Mouse (Mus musculus) liver, embryonic 15.5 days (tissue): ENCODE measurements around the gene Add3. TPM values are rescaled to one million over a fixed set of nuclear protein-coding genes. Genes with fewer than 3 reads are reported as not detected.

Source experiments
- ATAC-seq: fragments of 200-750 bp; cut with Nextera tagmentation; 2 replicates; pipeline ENCODE4 v1.8.0; 2017; ENCODE audit warnings: moderate number of reproducible peaks, mild to moderate bottlenecking, moderate library complexity; ENCODE audit not compliant: insufficient read depth
- H3K27ac ChIP-seq: fragments of 300-500 bp; sonication (generic); replicated peaks from 2 replicates; pipeline ENCODE4 v1.5.1; 2015; ENCODE audit warnings: mild to moderate bottlenecking, inconsistent platforms
- H3K27me3 ChIP-seq: fragments of 300-500 bp; sonication (generic); 2 replicates; pipeline ENCODE4 v1.6.1; 2015; ENCODE audit warnings: mild to moderate bottlenecking, inconsistent platforms
- H3K36me3 ChIP-seq: fragments of 300-500 bp; sonication (generic); replicated peaks from 2 replicates; pipeline ENCODE4 v1.6.1; 2015; ENCODE audit warnings: moderate library complexity, mild to moderate bottlenecking, inconsistent platforms
- H3K4me1 ChIP-seq: fragments of 300-500 bp; sonication (generic); replicated peaks from 2 replicates; pipeline ENCODE4 v1.6.1; 2015; ENCODE audit warnings: inconsistent platforms
- H3K4me2 ChIP-seq: fragments of 300-500 bp; sonication (generic); 2 replicates; pipeline ENCODE4 v1.6.1; 2015; ENCODE audit warnings: moderate library complexity, mild to moderate bottlenecking, inconsistent platforms
- H3K4me3 ChIP-seq: fragments of 300-500 bp; sonication (generic); replicated peaks from 2 replicates; pipeline ENCODE4 v1.5.1; 2015; ENCODE audit warnings: mild to moderate bottlenecking, inconsistent platforms
- H3K9ac ChIP-seq: fragments of 300-500 bp; sonication (generic); 2 replicates; pipeline ENCODE4 v1.6.1; 2015; ENCODE audit warnings: moderate library complexity, mild to moderate bottlenecking, inconsistent platforms
- H3K9me3 ChIP-seq: fragments of 300-500 bp; sonication (generic); replicated peaks from 2 replicates; pipeline ENCODE4 v1.6.1; 2016; ENCODE audit warnings: inconsistent platforms
- WGBS: fragments of 180-500 bp; shearing (Covaris S2); methylation state at CpG from one replicate; pipeline ENCODE4 v1.1.7; 2015; ENCODE audit warnings: mixed read lengths; ENCODE audit not compliant: insufficient replicate concordance; 5-methylcytosine and 5-hydroxymethylcytosine counted together
- polyA plus RNA-seq: library from polyadenylated mRNA; unstranded; fragments of >200 nt; fragmentation: Nextera tagmentation; extraction: Ambion mirVana; gene quantifications from 2 replicates; pipeline ENCODE4 v1.2.1, GENCODE M21; 2015

Gene Add3
- polyA plus RNA-seq, 1 experiment from 2014 or later = 26.2 TPM

GRCm38 (mm10) chr19:53197766-53198165, 57.5 kb downstream of the Add3 start:
- Histone ChIP-seq H3K27ac (no peak overlapping the region), H3K4me3 (no peak overlapping the region)

DNA sequence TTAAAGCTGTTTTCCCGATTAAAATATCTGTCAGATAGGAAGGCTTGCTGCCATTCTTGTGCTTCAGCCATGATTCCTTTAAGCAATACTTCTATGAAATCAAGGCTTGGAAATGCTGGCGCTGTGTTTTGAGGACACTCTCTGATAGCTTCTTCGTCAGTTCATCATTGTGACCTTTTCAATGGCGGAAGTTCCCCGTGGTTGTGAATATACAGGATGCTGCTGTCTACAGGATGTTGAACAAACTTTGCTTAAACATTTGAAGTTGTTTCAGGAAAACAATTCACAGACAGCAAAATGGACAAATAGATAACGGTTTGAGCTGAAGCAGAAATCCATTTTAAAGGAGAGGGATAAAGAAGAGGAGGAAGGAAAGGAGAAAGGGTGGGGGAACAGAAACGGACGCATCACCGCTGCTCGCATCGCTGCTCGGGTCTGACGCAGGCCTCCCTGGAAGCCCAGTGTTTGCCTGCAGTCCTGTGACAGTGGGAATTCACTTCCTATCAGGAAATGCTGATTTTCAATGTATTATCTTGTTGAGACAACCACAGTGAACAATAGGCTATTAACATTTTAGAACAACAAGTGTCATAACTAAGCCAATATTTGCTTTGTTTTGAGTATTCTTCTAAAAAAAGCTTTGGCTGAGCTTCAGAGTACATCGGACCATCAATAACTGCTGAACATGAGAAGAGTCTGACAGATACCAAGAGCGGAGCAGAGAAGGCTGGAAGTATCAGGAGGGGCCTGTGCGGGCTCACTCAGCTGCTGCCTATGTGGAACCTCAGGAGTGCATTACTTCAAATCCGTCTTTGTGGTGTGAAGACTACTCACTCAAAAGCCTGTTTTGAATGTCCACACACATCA, 58.7 kb downstream of the Add3 start:
- H3K27me3 ChIP-seq = no peaks in the 10 kb centered on the region
- peaks cover 8% of the 10 kb centered on the region; the same call in 1 of the 2 replicates for H3K36me3 ChIP-seq
- peak; percentile 32; the same call in 1 of the 2 replicates for ATAC-seq
- H3K4me1 ChIP-seq = peaks cover 33% of the 10 kb centered on the region
- whole genome bisulfite sequencing = 62% methylated on average over 17 of the region's 17 CpGs
- no peaks in the 10 kb centered on the region for H3K9me3 ChIP-seq
- no peak overlapping the region for H3K27ac ChIP-seq
- H3K4me3 ChIP-seq = no peak overlapping the region
- H3K9ac ChIP-seq = no peak overlapping the region
- no peak overlapping the region for H3K4me2 ChIP-seq

More at GRCm38 (mm10) chr19:53197766-53198165, 57.5 kb downstream of the Add3 start:
- H3K4me1 ChIP-seq = peaks cover 44% of the 10 kb centered on the region
- WGBS = 72% methylated on average over 7 of the region's 7 CpGs
- no peaks in the 10 kb centered on the region for H3K9me3 ChIP-seq
- no peak overlapping the region for H3K4me2 ChIP-seq
- peaks cover 8% of the 10 kb centered on the region; the same call in 1 of the 2 replicates for H3K36me3 ChIP-seq
- no peak for ATAC-seq
- no peaks in the 10 kb centered on the region for H3K27me3 ChIP-seq
- H3K9ac ChIP-seq = no peak overlapping the region

- no peak overlapping the region for H3K27ac ChIP-seq
- 84% methylated on average over 9 of the region's 9 CpGs for WGBS
Measured at GRCm38 (mm10) chr19:53199711-53200110, 59.5 kb downstream of the Add3 start.

DNA sequence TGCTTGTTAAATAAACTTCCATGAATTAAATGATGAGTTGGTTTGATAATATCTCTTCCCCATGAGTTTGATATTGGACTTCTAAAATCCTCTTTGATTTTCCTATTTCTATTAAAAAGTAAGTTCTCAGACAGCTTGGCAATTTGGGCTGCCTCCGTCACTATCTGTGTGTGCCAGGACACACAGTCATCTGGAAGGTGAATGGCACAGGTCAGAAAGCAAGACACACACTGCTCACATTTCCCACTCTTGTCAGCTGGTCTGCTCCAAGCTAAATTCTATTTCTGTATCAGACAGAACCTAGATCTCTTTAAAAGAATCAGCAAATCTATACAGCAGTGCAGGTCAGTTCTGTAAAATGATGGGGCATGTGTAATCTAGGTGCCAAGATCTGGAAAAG, 61.9 kb downstream of the Add3 start:
- H3K36me3 ChIP-seq = peaks cover 8% of the 10 kb centered on the region; the same call in 1 of the 2 replicates
- H3K27me3 ChIP-seq = no peaks in the 10 kb centered on the region
- no peak overlapping the region for H3K4me3 ChIP-seq
- no peak overlapping the region for H3K27ac ChIP-seq
- no peaks in the 10 kb centered on the region for H3K9me3 ChIP-seq
- peaks cover 10% of the 10 kb centered on the region; the same call in 1 of the 2 replicates for H3K4me1 ChIP-seq
- WGBS = 82% methylated on average over 1 of the region's 1 CpGs
- H3K9ac ChIP-seq = no peak overlapping the region
- no peak overlapping the region for H3K4me2 ChIP-seq
- ATAC-seq = no peak

More at GRCm38 (mm10) chr19:53199711-53200110, 59.5 kb downstream of the Add3 start:
- no peak overlapping the region for H3K4me2 ChIP-seq
- H3K9ac ChIP-seq = no peak overlapping the region
- peaks cover 8% of the 10 kb centered on the region; the same call in 1 of the 2 replicates for H3K36me3 ChIP-seq
- no peak for ATAC-seq
- H3K9me3 ChIP-seq = no peaks in the 10 kb centered on the region
- H3K4me3 ChIP-seq = no peak overlapping the region
- no peaks in the 10 kb centered on the region for H3K27me3 ChIP-seq
- peaks cover 25% of the 10 kb centered on the region for H3K4me1 ChIP-seq

DNA sequence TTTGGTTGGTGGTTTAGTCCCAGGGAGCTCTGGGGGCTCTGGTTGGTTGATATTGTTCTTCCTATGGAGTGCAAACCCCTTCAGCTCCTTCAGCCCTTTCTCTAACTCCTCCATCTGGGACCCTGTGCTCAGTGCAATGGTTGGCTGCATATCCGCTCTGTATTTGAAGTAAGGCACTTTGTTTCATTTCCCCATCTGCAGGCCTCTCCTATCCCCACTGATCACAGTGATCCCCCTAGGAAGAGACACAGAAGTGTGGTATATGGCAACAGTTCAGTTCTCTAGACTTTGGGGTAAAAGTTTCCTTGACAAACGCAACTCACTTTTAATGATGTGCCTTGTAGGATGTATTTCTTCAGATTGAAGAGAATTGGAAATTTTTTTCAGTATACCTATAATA, 66.7 kb downstream of the Add3 start:
- 69% methylated on average over 2 of the region's 2 CpGs for WGBS
- no peak overlapping the region for H3K27ac ChIP-seq

DNA sequence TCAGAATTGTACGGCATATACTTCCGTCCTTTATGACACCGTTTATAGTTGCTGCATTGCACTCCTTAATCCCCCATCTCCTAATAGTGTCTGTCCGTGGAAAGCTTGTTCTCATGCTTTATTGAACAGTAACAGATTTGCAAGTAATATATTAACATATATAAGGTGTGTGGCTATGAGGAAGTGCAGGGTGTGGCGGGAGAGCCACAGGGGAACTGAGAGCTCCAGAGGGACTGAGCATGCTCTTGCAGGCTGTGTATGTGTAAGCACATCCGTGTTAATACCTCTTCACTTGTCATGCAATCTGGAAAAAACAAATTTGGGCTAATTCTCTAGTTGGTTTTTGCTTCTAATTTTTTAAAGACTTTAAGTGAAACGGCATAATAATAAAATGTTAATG, 68.6 kb downstream of the Add3 start:
- H3K9me3 ChIP-seq = no peaks in the 10 kb centered on the region
- WGBS = 70% methylated on average over 7 of the region's 7 CpGs
- H3K4me1 ChIP-seq = peaks cover 16% of the 10 kb centered on the region
- H3K27me3 ChIP-seq = no peaks in the 10 kb centered on the region
- H3K4me3 ChIP-seq = no peak overlapping the region
- no peak for ATAC-seq
- no peaks in the 10 kb centered on the region for H3K36me3 ChIP-seq
- H3K9ac ChIP-seq = no peak overlapping the region
- no peak overlapping the region for H3K4me2 ChIP-seq
- no peak overlapping the region for H3K27ac ChIP-seq

More for the DNA sequence above, 66.7 kb downstream of the Add3 start:
- H3K27me3 ChIP-seq = no peaks in the 10 kb centered on the region
- H3K4me2 ChIP-seq = no peak overlapping the region
- no peak overlapping the region for H3K4me3 ChIP-seq
- H3K36me3 ChIP-seq = no peaks in the 10 kb centered on the region
- no peak for ATAC-seq
- H3K4me1 ChIP-seq = peaks cover 9% of the 10 kb centered on the region
- H3K9ac ChIP-seq = no peak overlapping the region
- H3K9me3 ChIP-seq = no peaks in the 10 kb centered on the region

DNA sequence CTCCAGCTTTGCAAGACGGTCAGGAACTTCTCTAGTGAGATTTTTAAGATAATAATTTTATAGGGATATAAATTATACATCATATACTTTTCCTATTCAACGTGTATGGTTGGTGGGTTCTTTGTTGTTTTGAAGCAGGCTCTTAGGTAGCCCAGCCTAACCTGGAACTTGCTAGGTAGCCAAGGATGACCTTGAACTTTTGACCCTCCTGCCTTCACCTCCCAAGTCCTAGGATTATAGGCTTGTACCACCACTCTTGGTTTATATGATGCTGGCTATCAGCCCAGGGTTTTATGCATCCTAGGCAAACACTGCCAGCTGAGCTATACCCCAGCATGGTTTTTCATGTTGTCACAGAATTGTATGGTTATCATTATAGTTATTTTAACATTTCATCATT, 70.0 kb downstream of the Add3 start:
- H3K36me3 ChIP-seq = no peaks in the 10 kb centered on the region
- no peak overlapping the region for H3K4me2 ChIP-seq
- 53% methylated on average over 2 of the region's 2 CpGs for WGBS
- H3K4me3 ChIP-seq = no peak overlapping the region
- H3K9ac ChIP-seq = no peak overlapping the region
- H3K27me3 ChIP-seq = no peaks in the 10 kb centered on the region
- H3K9me3 ChIP-seq = no peaks in the 10 kb centered on the region
- peaks cover 17% of the 10 kb centered on the region for H3K4me1 ChIP-seq
- no peak for ATAC-seq
- H3K27ac ChIP-seq = no peak overlapping the region

DNA sequence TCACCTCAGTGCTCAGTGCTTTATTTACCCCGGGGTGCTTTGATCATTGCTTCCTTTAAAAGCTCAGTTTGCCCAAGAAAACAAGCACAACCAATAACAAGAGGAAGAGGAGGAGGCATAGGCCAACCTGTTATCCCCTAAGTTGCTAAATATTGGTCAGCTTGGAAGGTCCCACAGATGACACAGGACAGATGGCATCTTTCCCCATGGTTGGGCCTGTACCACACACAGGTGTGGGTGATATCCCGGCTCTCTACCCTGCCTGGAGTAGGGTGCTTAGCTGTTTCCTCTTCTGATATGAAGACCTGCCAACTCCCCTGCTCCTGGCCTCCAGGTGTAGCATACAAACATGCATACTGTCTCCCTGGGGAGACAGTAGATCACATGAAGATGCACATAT, 75.1 kb downstream of the Add3 start:
- Histone ChIP-seq H3K36me3 (peaks cover 12% of the 10 kb centered on the region; the same call in 1 of the 2 replicates), H3K4me1 (peaks cover 17% of the 10 kb centered on the region), H3K27ac (no peak overlapping the region), H3K27me3 (no peaks in the 10 kb centered on the region), H3K4me3 (no peak overlapping the region), H3K4me2 (no peak overlapping the region), H3K9ac (no peak overlapping the region), H3K9me3 (no peaks in the 10 kb centered on the region)
- ATAC-seq = no peak
- 63% methylated on average over 2 of the region's 2 CpGs for WGBS

DNA sequence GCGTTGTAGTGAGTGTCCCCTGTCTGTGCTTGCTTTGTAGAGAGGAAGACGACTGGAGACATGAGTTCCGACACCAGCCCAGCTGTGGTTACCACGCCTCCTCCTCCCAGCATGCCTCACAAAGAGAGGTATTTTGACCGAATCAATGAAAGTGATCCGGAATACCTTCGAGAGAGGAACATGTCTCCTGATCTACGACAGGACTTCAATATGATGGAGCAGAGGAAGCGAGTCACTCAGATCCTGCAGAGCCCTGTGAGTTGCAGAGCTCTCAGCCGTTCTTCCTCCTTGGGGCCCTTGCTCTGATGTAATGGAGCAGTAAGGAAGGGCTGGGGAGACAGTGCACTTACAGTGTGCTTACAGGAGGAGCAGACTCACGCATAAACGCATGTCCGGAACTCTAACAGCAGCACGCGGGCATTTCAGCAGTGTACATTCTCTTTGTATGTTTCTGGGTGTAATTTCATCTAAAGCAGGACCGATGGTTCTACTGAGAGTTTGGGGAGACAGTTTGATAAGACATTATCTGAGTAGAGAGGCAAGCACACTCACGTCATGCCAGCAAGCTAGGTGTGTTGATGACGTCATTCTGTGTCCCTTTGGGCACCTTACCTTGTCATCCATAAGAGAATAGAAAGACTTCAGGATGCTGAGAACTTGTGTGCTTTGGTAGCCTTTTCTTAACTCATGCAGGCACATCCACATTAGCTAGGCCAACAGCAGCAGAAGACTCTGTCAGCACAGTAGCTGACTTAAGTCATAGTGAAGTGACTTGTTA, 76.7 kb downstream of the Add3 start:
- Histone ChIP-seq H3K27ac (no peak overlapping the region), H3K4me1 (peaks cover 11% of the 10 kb centered on the region), H3K36me3 (peaks cover 15% of the 10 kb centered on the region; the same call in 1 of the 2 replicates), H3K9ac (no peak overlapping the region), H3K4me2 (peak overlapping the region; percentile 7; the same call in 1 of the 2 replicates), H3K4me3 (no peak overlapping the region), H3K27me3 (no peaks in the 10 kb centered on the region), H3K9me3 (no peaks in the 10 kb centered on the region)
- WGBS = 58% methylated on average over 18 of the region's 18 CpGs
- ATAC-seq = no peak

GRCm38 (mm10) chr19:53217837-53218236, 77.6 kb downstream of the Add3 start:
- Histone ChIP-seq H3K9ac (no peak overlapping the region), H3K9me3 (no peaks in the 10 kb centered on the region), H3K27me3 (no peaks in the 10 kb centered on the region), H3K27ac (no peak overlapping the region), H3K4me2 (no peak overlapping the region), H3K36me3 (peaks cover 15% of the 10 kb centered on the region; the same call in 1 of the 2 replicates), H3K4me3 (no peak overlapping the region), H3K4me1 (0 out of 2 replicates have a peak, but pooled peaks cover 7% of the 10 kb centered on the region)
- ATAC-seq = no peak
- 84% methylated on average over 8 of the region's 8 CpGs for WGBS

- no peak overlapping the region for H3K4me2 ChIP-seq
- H3K36me3 ChIP-seq = peaks cover 15% of the 10 kb centered on the region; the same call in 1 of the 2 replicates
- no peak overlapping the region for H3K4me3 ChIP-seq
- no peak overlapping the region for H3K27ac ChIP-seq
- H3K9ac ChIP-seq = no peak overlapping the region
- no peaks in the 10 kb centered on the region for H3K9me3 ChIP-seq
- WGBS = 59% methylated on average over 3 of the region's 3 CpGs
- no peak for ATAC-seq
- H3K4me1 ChIP-seq = 0 out of 2 replicates have a peak, but pooled peaks cover 4% of the 10 kb centered on the region
- H3K27me3 ChIP-seq = no peaks in the 10 kb centered on the region
Measured at GRCm38 (mm10) chr19:53219305-53219704, 79.1 kb downstream of the Add3 start.
